In genomic region chr3:38483551-38483950, GRCm38 (mm10) we compare ENCODE assay signal across 8 mouse cellular contexts. TPM values are rescaled to one million over a fixed set of nuclear protein-coding genes. Genes with fewer than 3 reads are reported as not detected.
A peak's percentile ranks its signal among the peaks of the same experiment; 100 is the strongest.
DNase-seq lines count a peak whose midpoint lies in the region; ATAC-seq lines count a peak whose summit lies in the region.

No protein-coding gene starts in this region.

- H3K4me1 ChIP-seq in erythroblast, embryonic 14.5 days (ENCODE audit: control insufficient read depth) = peaks cover 19% of the 10 kb centered on the region
- H3K4me1 ChIP-seq in embryonic facial prominence, embryonic 10.5 days = peaks cover 34% of the 10 kb centered on the region
- peaks cover 44% of the 10 kb centered on the region for H3K4me1 ChIP-seq in hindbrain, embryonic 14.5 days (replicated peaks; ENCODE audit: control insufficient read depth, insufficient read depth, low read length)
- peaks cover 20% of the 10 kb centered on the region for H3K4me1 ChIP-seq in stomach, embryonic 14.5 days (ENCODE audit: control insufficient read depth, insufficient read depth, low read length)

- H3K4me2 ChIP-seq in hindbrain, embryonic 14.5 days (replicated peaks) = peak overlapping the region; percentile 83
- H3K4me2 ChIP-seq in stomach, embryonic 14.5 days (replicated peaks; ENCODE audit: low read depth, low read length) = peak overlapping the region; percentile 75

- peak; percentile 20 for DNase-seq in embryonic facial prominence, embryonic 10.5 days (ENCODE audit: low spot score)
- peak; percentile 64 for DNase-seq in hindbrain, embryonic 14.5 days (ENCODE audit: low spot score)
- DNase-seq in lung, postnatal 10 days = peak; percentile 25
- DNase-seq in spleen, postnatal 14 days (ENCODE audit: low spot score in 2 of 2) = no peak

- H3K4me3 ChIP-seq in erythroblast, embryonic 14.5 days (replicated peaks) = peak overlapping the region; percentile 77
- H3K4me3 ChIP-seq in embryonic facial prominence, embryonic 10.5 days = peak overlapping the region; percentile 96
- H3K4me3 ChIP-seq in hindbrain, embryonic 14.5 days (replicated peaks; ENCODE audit: low read length) = peak overlapping the region; percentile 93
- peak overlapping the region; percentile 92 for H3K4me3 ChIP-seq in stomach, embryonic 14.5 days (ENCODE audit: low read depth, low read length)

- WGBS in embryonic facial prominence, embryonic 10.5 days = 22% methylated on average over 10 of the region's 10 CpGs
- 12% methylated on average over 10 of the region's 10 CpGs for WGBS in hindbrain, embryonic 14.5 days
- 11% methylated on average over 10 of the region's 10 CpGs for WGBS in stomach, embryonic 14.5 days

- H3K9me3 ChIP-seq in erythroblast, embryonic 14.5 days (ENCODE audit: control insufficient read depth, low read length) = no peaks in the 10 kb centered on the region
- no peaks in the 10 kb centered on the region for H3K9me3 ChIP-seq in embryonic facial prominence, embryonic 10.5 days
- no peaks in the 10 kb centered on the region for H3K9me3 ChIP-seq in hindbrain, embryonic 14.5 days (ENCODE audit: control insufficient read depth, low read length)
- no peaks in the 10 kb centered on the region for H3K9me3 ChIP-seq in stomach, embryonic 14.5 days (ENCODE audit: control insufficient read depth, low read depth, low read length)

- peak overlapping the region; percentile 97 for H3K27ac ChIP-seq in embryonic facial prominence, embryonic 10.5 days (replicated peaks)
- peak overlapping the region; percentile 94; the same call in 1 of the 2 replicates for H3K27ac ChIP-seq in hindbrain, embryonic 14.5 days
- H3K27ac ChIP-seq in stomach, embryonic 14.5 days (ENCODE audit: low read length) = peak overlapping the region; percentile 94; the same call in 1 of the 2 replicates

- H3K27me3 ChIP-seq in erythroblast, embryonic 14.5 days (ENCODE audit: control insufficient read depth) = peaks cover 4% of the 10 kb centered on the region; the same call in 1 of the 2 replicates
- H3K27me3 ChIP-seq in embryonic facial prominence, embryonic 10.5 days (replicated peaks; ENCODE audit: low read depth, poor library complexity, severe bottlenecking) = no peaks in the 10 kb centered on the region
- H3K27me3 ChIP-seq in hindbrain, embryonic 14.5 days (ENCODE audit: control insufficient read depth, insufficient read depth, low read length) = no peaks in the 10 kb centered on the region
- H3K27me3 ChIP-seq in stomach, embryonic 14.5 days (ENCODE audit: control insufficient read depth, insufficient read depth, low read length) = no peaks in the 10 kb centered on the region

- no peak for ATAC-seq in erythroblast, adult 5-6 weeks (replicated peaks; ENCODE audit: low FRiP score, poor library complexity, severe bottlenecking)
- peak; percentile 17 for ATAC-seq in CD4-positive, CD25-positive, alpha-beta regulatory T cell, adult 4 months
- ATAC-seq in hindbrain, embryonic 14.5 days (ENCODE audit: low FRiP score) = no peak
- no peak for ATAC-seq in stomach, embryonic 14.5 days (ENCODE audit: insufficient number of reproducible peaks, insufficient read depth, low FRiP score, low read depth)

- peak overlapping the region; percentile 95 for H3K9ac ChIP-seq in hindbrain, embryonic 14.5 days
- peak overlapping the region; percentile 89 for H3K9ac ChIP-seq in stomach, embryonic 14.5 days (replicated peaks; ENCODE audit: low read depth, low read length)

- H3K36me3 ChIP-seq in erythroblast, embryonic 14.5 days (ENCODE audit: control insufficient read depth) = no peaks in the 10 kb centered on the region
- H3K36me3 ChIP-seq in embryonic facial prominence, embryonic 10.5 days (replicated peaks) = peaks cover 40% of the 10 kb centered on the region
- H3K36me3 ChIP-seq in hindbrain, embryonic 14.5 days (replicated peaks; ENCODE audit: control insufficient read depth, insufficient read depth) = no peaks in the 10 kb centered on the region; the same call in 1 of the 2 replicates
- peaks cover 6% of the 10 kb centered on the region; the same call in 1 of the 2 replicates for H3K36me3 ChIP-seq in stomach, embryonic 14.5 days (ENCODE audit: control insufficient read depth, insufficient read depth, low read length)

RNA-seq across cellular contexts. Expression of gene Ankrd50, which starts 1.1 kb away (rescaled TPM):
- 0.04 and 0.06 TPM in 2 replicates for polyA plus RNA-seq in erythroblast, embryonic 14.5 days (2012)
- total RNA-seq in erythroblast, adult 5-6 weeks (2015; ENCODE audit: low replicate concordance) = 0.84 and 1.7 TPM in 2 replicates
- 0.51 and 1.5 TPM in 2 replicates for total RNA-seq in erythroblast, adult 5-6 weeks (2017; ENCODE audit: low replicate concordance)
- polyA plus RNA-seq in CD4-positive, CD25-positive, alpha-beta regulatory T cell, adult 4 months (2017; shearing (Covaris generic)) = 1 to 10 TPM; 5.5 TPM
- 21.0 and 22.9 TPM in 2 replicates for polyA plus RNA-seq in embryonic facial prominence, embryonic 10.5 days (2016; fragmentation: Nextera tagmentation; extraction: Ambion mirVana)
- 27.6 and 29.3 TPM in 2 replicates for polyA plus RNA-seq in hindbrain, embryonic 14.5 days (2014; fragmentation: Nextera tagmentation; extraction: Ambion mirVana)
- 24.2 and 26.6 TPM in 2 replicates for polyA plus RNA-seq in stomach, embryonic 14.5 days (2014; fragmentation: Nextera tagmentation; extraction: Ambion mirVana)

Comparison
In these comparisons a context has a peak if more than half of its experiments do, and no peak if none do; other contexts are left out.
1. DNase-seq: peak in embryonic facial prominence, embryonic 10.5 days (single experiment), hindbrain, embryonic 14.5 days (single experiment) and lung, postnatal 10 days (single experiment); none in spleen, postnatal 14 days (0 of 2).
2. Peak in every context shown above with its lines, with median percentiles within 50 percentile points of each other: H3K4me3 ChIP-seq and H3K27ac ChIP-seq.